Mouse (Mus musculus) CD4-positive helper T cell, adult 2 months (primary cell): ENCODE measurements around the gene Cfap97.
A peak's percentile ranks its signal among the peaks of the same experiment; 100 is the strongest.
"Not testable (repeated sequence)": the region's sequence is repeated elsewhere in the genome, so short reads cannot be mapped to it uniquely, and the experiment has no call there.

Source experiments
- DNase-seq: peaks from one replicate; pipeline ENCODE4 v3.0.0-alpha.2; 2012; ENCODE audit warnings: low read depth, missing footprints, low spot score

Cfap97 gene

GRCm38 (mm10) chr8:46225501-46225900, 73.9 kb downstream of the Cfap97 start:
- DNase-seq = no peak

GRCm38 (mm10) chr8:46226622-46227021, 75.1 kb downstream of the Cfap97 start:
- no peak for DNase-seq

- DNase-seq = not testable (repeated sequence)
Observed at GRCm38 (mm10) chr8:46231968-46232367, 80.4 kb downstream of the Cfap97 start.

GRCm38 (mm10) chr8:46232798-46233197, 81.2 kb downstream of the Cfap97 start:
- no peak for DNase-seq

GRCm38 (mm10) chr8:46234736-46235135, 83.2 kb downstream of the Cfap97 start:
- no peak for DNase-seq

GRCm38 (mm10) chr8:46236441-46237223, 85.1 kb downstream of the Cfap97 start:
- no peak for DNase-seq

GRCm38 (mm10) chr8:46241568-46242374, 90.2 kb downstream of the Cfap97 start:
- DNase-seq = peak; percentile 51

GRCm38 (mm10) chr8:46242946-46243345, 91.4 kb downstream of the Cfap97 start:
- DNase-seq = no peak
